Mouse (Mus musculus): ENCODE measurements around the gene Ak6.

GRCm38 (mm10) chr13:100681615-100682014, 30.8 kb downstream of the Ak6 start:
- no peak for TF ChIP-seq CTCF (conservative IDR thresholded peaks at IDR 0.05 in 1 of 2, IDR thresholded peaks at IDR 0.05 in 1 of 2; ENCODE audit: low read depth in 2 of 2, low read length in 2 of 2)
- TF ChIP-seq TCF12 (IDR thresholded peaks at IDR 0.05; ENCODE audit: low read depth, low read length), result no peak
- no peak for TF ChIP-seq RAD21 (IDR thresholded peaks at IDR 0.05; ENCODE audit: low read depth, low read length)
- TF ChIP-seq POLR2A (IDR thresholded peaks at IDR 0.05; ENCODE audit: low read depth, low read length), result no peak
- TF ChIP-seq TBP (conservative IDR thresholded peaks at IDR 0.05; ENCODE audit: low read depth, low read length), result no peak
- no peak for TF ChIP-seq POLR2AphosphoS2 (IDR thresholded peaks at IDR 0.05; ENCODE audit: low read depth, low read length)
- TF ChIP-seq EP300 (IDR thresholded peaks at IDR 0.05; ENCODE audit: low read length), result no peak
- TF ChIP-seq MYC (IDR thresholded peaks at IDR 0.05; ENCODE audit: low read depth, low read length), result no peak
- no peak for TF ChIP-seq ETS1 (conservative IDR thresholded peaks at IDR 0.05; ENCODE audit: low read depth, low read length)
- TF ChIP-seq ZKSCAN1 (IDR thresholded peaks at IDR 0.05; ENCODE audit: borderline replicate concordance, low read depth, low read length), result no peak
